Mouse (Mus musculus) monocyte, adult 5-6 weeks (primary cell): ENCODE results near the gene Phtf2. TPM values are rescaled to one million over a fixed set of nuclear protein-coding genes. Genes with fewer than 3 reads are reported as not detected.
A peak's percentile ranks its signal among the peaks of the same experiment; 100 is the strongest.
"Not testable (repeated sequence)": the region's sequence is repeated elsewhere in the genome, so short reads cannot be mapped to it uniquely, and the experiment has no call there.

ENCODE experiments used
- ATAC-seq: fragments of 153-309, 156-312 bp; replicated peaks from 2 replicates; pipeline ENCODE4 v1.8.0; 2017; ENCODE audit warnings: mild to moderate bottlenecking; ENCODE audit not compliant: low TSS enrichment, insufficient number of reproducible peaks, severe bottlenecking, poor library complexity, low FRiP score
- total RNA-seq: library from RNA; stranded (forward); fragments of 200-1000, 200-491, 200-594 nt; gene quantifications from 3 replicates; pipeline ENCODE4 v1.2.3, GENCODE M21; 2017

Phtf2 gene
- total RNA-seq, 1 experiment from 2014 or later, result 39.7 TPM

DNA sequence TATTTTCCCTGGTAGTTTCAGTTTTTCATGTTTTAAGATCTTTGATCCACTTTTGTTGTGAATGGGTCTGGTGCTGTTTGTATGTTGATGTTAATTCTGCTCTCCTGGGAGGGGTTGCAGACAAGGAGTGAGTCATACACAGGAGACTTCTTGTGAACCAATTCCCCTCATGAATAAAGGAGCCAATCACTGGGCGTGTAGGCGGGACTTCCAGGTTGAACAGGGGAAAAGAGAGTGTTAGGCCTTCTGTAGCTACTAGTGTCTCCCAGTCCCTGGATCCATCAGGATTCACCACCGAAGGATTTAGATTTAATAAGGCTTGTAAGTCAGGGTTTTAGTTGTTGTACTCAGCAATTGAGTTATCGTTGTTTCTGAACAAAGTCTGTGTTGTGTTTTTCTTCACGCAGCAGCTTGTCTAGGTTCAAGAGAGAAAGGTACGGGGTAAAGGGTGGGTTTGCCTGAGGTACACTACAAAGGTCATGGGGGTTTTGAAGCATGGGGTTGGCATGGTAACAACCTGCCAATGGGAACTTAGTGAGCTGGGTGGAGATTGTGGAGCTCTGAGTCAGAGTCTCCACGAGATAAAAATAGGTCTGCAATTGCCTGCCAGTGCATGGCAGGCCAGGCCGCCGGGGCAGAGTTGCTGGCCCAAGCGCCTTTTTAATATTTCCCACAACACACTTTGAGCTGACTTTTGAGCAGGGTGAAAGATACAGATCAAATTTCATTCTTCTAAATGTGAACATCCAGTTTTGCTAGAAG, 90.0 kb downstream of the Phtf2 start:
- ATAC-seq, result no peak

DNA sequence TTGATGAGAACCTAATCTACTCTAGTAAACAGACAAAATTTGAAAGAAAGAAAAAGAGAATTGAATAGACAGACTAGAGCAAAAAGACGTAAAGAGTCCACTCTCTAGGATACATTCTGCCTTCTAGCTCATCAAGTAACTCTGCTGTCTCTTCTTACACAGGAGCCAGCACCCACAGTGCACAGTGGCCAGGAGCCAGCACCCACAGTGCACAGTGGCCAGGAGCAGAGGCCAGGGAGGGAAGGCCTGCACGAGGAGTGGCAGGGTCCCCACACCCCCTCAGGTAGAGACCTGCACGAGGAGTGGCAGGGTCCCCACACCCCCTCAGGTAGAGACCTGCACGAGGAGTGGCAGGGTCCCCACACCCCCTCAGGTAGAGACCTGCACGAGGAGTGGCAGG, 95.5 kb downstream of the Phtf2 start:
- ATAC-seq, result not testable (repeated sequence)

DNA sequence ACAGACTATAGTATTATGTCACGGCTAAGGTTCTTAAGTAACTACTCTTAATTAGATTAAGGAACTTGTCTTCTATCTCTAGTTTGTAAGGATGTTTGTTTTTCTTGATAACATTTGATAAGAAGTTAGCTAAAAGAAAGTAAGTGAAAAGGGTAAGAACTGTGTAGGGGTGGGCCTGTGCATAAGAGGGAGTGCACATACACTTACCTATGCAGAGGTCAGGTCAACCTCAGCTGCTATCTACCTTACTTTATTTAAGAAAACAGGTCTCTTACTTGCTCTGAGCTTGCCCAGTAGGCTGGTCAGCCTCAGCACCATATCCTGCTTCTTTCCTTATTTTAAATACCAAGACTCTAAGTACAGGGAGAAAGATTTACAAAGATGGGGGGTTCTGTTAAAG, 100.8 kb downstream of the Phtf2 start:
- ATAC-seq, result no peak

DNA sequence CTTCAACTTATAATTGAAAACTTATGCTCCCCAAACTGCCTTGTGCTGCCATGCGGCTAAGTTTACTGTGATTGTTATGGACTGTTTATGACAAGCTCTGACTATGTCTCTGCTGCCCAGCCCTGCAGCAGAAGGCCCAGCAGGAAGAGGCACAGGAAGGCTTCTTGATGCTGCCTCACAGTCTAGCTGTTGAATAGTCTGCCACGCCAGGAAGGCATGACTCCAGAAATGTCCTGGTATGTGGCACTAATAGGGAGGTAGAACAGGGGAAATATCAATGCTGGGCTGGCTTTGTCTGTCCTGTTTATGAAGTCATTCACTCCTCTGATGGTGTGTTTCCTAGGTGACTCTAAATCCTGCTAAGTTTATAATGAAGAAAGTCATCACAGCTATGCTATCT, 102.7 kb downstream of the Phtf2 start:
- ATAC-seq, result no peak

DNA sequence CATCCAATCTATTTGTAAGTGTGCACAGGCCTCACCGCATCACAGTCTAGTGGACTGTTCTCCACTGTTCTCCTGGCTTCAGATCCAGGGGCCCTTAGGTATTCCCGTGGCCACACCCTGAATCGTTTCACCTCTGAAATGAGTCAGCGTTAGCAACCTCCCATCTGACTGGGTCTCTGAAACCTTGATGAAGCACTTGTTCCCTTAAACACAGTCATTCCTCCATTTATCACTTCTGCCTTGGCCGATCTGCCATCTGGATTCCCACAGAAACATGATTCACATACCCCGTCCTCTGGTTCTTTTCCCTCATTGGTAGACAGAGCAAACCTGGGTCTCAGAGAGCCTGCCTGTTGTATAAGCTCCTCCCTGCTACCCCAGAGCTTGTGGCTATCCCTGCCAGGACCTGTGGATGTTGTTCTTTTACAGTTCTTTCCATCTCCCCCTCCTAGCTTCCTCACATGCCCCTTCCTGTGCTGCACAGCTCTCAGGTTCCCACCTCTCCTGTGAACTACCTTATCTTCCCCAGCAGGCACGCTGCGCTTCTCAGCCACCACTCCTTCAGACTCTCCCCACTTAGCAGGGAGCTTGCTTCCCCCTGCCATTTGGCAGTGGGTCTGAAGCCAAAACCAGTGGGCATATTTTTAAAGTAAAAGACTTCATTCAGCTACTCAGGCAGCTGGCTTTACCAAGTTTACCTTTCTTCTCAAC, 103.5 kb downstream of the Phtf2 start:
- ATAC-seq, result no peak

DNA sequence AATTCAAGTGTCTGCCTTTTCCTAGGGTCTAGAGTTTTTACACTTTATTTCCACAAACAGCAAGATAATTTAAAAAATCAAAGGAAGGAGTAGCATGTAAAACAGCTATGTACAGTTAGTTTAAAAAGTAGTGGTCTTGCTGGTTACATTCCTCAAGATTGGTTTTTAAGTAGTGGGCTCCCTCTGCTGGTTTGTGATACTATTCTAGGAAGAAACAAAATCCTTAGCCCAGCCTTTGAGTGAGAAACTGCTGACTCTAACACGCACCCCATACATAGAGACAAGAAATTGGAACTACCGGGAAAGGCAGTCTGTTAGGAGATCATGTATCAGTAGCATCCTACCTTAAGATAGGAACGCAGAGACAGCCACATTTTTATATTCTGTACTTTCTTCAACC, 108.6 kb downstream of the Phtf2 start:
- no peak for ATAC-seq

DNA sequence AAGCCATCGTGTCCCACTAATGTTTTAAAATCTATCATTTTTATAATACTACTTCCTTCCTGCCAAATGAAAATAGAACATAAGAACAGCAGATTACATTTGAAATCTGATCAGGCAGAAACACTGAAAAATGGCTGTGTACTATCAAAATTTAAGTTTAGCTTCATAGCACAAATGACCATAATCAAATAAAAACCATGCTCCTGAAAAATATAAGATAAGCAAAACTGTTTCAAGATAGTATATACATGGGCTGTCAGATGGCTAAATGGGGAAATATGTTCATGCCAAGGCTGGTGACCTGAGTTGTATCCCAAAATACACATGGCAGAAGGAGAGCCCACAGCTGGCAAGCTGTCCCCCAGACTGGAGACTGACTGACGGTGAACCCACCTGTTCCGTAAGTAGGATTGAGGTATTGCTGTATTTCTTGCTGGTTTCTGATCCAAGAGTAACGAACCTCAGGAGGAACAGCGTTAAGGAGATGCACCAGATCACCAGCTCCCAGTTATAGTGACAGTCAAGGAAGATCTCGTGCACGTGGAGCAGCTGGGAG, 116.5 kb downstream of the Phtf2 start:
- no peak for ATAC-seq

DNA sequence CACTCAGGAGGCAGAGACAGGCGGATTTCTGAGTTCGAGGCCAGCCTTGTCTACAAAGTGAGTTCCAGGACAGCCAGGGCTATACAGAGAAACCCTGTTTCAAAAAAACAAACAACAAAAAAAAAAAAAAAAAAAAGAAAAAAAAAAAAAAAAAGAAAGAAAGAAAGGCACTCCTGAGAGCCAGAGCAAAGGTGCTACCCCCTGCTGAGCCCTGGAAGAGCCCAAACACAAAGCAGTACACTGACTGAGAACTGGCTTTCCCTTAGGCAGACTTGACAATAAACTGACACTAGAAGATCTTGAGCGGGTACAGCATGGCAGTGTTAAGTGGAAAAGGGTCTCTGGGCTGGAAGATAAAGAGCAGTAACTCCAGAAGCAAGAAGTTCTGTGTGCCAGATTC, 119.5 kb downstream of the Phtf2 start:
- not testable (repeated sequence) for ATAC-seq

DNA sequence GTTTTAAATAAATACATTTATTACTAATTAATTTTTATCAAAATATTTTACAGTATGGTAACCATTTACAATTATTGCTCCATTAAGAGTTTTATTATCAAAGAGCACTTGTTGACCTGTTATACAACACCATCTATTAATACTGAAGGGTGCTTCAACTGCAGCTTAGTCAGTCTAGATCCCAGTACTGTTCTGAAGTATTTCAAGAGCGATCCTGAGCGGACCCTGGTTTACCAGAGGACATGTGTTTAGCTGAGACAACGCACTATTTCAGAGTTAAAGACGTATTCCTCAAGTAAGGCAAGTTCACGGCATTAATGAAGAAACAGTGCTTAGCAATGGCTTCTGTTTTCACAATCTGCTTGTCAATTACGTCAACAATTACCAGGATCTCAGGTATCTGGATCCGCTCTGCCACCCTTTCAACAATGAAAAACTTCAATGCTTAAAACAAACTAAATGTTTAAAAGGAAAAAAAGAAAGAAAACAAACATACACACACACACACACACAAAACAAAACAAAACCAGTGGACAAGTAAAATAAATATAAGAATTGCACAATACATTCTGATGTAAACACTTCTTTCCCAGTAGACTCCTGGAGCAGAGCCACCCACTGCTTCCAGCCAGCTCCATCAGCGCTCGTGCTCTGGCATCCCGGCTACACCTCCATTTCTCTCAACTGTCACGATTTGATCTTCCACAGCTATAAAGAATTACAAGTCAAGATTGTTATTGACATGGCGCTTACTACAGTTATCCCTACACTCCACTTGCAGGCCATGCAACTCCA, 121.4 kb downstream of the Phtf2 start:
- ATAC-seq, result no peak

DNA sequence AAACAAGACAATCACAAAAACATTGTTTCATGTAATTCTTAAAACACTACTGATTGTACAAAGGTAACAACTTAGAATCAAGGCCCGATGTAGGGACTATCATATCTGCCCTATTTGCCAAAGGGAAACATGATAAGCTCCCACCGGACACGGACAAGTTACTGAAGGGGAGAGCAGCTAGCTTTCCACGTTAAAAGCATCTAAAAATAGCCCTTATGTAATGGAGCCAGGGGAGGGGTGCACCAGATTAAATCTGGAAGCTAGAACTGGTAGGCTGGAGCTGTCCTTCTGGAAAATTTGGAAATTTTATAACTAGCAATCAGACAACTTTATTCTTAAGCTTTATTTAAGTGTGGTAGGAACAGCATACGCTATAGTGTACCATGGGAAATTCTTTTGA, 122.2 kb downstream of the Phtf2 start:
- no peak for ATAC-seq

DNA sequence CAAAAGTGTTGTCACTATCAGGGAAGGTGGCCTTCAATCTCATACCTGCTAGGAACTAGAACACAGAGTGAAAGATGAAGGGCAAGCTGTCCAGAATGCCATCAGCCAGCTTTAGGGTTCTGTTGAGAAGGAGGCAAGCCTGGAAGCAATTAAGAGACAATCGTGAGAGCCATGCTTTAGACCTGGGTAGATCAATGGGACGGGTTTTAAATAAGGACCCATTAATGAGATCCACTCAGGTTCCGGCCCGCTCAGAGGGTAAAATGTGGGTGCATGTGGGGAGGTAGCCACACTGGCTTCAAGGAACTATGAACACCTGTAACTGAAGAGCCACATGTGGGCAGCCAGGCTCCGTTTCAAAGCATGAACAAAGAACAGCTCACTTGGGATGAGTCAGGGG, 128.0 kb downstream of the Phtf2 start:
- no peak for ATAC-seq

DNA sequence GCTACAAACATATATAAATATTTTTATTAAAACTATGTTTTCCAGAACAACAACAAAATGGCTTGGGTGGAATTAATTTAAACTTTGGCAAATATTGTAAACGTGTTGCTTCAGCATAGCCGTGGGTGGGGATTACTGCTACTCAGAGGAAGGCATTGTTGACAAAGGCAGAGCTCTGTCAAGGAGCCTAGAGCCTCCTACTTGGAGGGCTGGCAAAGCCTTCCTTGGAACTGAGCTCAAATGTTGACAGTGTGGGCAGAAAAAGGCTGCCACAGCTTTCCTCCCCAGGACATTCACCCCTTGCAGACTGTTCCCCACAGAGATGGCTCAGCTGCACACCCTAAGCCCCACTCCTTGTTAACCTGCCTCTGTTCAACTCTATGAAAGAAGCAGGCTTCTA, 128.8 kb downstream of the Phtf2 start:
- no peak for ATAC-seq

DNA sequence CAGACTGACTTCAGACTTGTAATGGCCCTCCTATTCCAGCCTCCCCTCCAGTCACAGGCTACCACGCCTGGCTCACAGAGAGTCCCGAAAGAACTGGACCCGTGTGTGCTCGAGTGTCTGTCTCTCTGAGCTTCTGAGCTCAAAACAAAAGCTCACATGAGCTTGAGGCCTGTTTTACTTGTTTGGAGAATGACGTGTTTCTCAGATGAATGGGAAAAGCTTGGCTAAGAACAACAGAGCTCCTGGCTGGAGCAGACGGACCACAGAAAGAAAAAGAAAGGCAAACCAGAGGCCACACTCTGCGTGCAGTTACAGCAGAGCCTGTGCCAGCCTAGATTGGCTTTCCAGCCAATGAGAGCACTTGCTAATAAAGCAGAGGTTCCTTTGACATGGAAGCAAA, 130.2 kb downstream of the Phtf2 start:
- no peak for ATAC-seq

DNA sequence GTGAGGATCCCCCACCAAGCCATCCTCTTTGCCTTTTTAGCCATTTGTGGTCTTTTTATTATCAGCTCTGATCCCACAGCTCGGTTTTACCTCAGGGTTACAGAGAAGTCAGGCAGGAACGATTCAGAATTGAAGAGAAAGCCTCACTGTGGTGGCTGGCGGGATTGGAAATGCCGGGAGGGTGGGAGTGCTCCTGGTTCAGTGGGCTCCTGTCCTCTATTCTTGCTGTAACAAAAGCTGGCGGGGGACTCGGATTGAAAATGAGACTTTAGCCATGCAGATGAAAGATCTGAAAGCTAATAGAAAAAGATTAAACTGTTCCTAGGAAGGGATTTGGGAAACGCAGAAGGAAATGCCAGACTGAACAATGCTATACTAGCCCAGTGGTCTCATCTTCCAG, 130.9 kb downstream of the Phtf2 start:
- ATAC-seq, result no peak

DNA sequence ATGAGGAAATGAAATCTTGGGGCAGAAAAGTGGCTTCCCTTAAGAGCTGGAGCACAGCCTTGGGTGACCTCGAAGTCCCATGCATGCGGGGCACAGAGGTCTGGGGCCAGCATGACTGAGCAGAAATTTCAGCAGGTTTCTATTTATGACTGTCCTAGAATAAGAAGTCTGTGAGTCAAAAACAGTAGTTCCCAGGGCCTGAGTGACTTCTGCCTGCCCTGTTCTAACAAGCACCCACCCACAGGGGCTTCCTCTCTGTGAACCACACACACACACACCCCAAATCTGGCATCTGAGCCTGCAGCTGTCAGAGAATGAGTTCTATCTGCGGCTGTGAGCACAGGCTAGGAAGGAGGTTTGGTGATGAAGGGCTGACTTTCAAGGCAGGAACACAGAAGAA, 132.4 kb downstream of the Phtf2 start:
- ATAC-seq, result peak; percentile 24; the same call in 1 of the 2 replicates

DNA sequence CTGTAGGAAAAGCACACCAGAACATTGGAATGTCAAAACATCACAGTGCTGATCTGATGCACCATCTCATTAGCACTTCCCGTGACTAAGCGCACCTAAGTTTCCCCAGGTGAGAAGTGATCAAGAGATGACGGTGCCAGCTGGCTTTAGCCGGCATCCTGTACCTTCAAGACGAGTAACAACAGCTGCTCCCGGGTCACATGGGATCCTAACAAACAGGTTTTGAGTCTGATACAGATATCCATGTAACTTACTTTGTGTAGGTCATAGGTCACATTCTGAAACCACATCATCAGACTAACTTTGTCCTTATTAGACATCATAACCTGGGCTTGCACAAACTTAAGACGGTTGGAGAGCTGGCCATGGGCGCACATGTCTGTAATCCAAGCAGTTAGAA, 133.1 kb downstream of the Phtf2 start:
- no peak for ATAC-seq

DNA sequence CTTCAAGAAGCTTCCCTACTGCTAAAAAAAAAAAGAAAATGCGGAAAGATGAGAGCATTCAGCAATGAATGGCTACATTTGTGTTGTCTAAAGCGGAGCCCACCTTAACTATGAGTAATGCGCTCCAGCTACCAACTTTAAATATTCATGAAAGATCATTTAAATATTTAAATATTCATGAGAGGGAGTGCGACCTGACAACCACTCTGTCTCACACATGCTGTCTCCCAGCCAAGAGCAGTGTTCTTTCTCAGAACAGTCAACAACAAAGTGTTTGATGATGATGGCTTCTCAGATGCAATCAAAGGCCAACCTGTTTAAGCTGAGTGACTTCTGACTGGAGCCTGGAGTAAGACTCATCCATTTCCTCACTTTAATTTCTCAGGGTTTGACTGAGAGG, 133.8 kb downstream of the Phtf2 start:
- ATAC-seq, result no peak

DNA sequence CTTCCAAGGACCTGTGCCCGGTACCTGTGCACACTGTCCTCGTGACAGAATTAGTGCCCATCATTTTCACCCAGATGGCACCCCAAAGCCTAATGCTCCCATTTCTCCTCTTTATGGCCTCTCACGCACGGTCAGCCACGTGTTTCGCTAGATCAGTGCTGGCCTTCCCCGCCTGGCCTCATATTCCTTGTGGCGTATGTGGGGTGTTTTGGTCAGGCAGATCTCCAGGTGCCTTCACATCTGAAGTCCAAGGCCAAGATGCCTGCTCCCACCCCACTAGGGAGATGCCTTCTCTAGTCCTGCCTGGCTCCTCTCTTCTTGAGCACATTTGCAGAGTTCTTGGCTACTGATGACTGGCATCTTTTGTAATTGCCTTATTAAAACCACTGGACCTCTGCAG, 140.0 kb downstream of the Phtf2 start:
- no peak for ATAC-seq

DNA sequence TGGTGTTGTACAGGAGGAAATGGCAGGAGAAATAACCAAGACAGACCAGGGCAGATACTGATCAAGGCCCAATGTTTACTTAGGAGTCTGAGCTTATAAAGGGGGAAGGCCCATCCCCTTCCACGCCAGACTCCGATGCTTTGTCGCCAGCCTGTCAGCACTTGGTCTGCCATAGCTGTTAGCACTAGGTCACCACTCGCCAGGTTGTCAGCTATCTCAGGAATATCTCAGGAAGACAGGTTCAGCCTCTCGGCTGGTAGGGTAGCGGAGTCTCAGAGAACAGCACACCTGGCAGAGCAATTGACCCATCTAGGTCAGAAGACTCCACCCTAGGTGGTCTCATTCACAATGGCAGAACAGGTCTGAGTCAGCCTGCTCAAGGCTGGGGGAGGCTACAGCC, 140.7 kb downstream of the Phtf2 start:
- no peak for ATAC-seq
